Mouse (Mus musculus) midbrain, embryonic 10.5 days (tissue): ENCODE measurements around the gene Tpcn2. TPM values are rescaled to one million over a fixed set of nuclear protein-coding genes. Genes with fewer than 3 reads are reported as not detected.
A peak's percentile ranks its signal among the peaks of the same experiment; 100 is the strongest.

Experiments used
- DNase-seq: peaks from one replicate; pipeline ENCODE4 v3.0.0-alpha.2; 2017; ENCODE audit warnings: low spot score
- H3K27ac ChIP-seq: fragments of 300-500 bp; sonication (generic); replicated peaks from 2 replicates; pipeline ENCODE4 v1.5.1; 2016; ENCODE audit warnings: mild to moderate bottlenecking
- H3K27me3 ChIP-seq: fragments of 300-500 bp; sonication (generic); 2 replicates; pipeline ENCODE4 v1.6.1; 2016; ENCODE audit warnings: low read depth, mild to moderate bottlenecking; ENCODE audit not compliant: poor library complexity, severe bottlenecking
- H3K36me3 ChIP-seq: fragments of 300-500 bp; sonication (generic); 2 replicates; pipeline ENCODE4 v1.6.1; 2016; ENCODE audit warnings: mild to moderate bottlenecking, moderate library complexity
- H3K4me1 ChIP-seq: fragments of 300-500 bp; sonication (generic); 2 replicates; pipeline ENCODE4 v1.6.1; 2016
- H3K4me3 ChIP-seq: fragments of 300-500 bp; sonication (generic); 2 replicates; pipeline ENCODE4 v1.5.1; 2016; ENCODE audit warnings: mild to moderate bottlenecking, moderate library complexity
- H3K9me3 ChIP-seq: fragments of 300-500 bp; sonication (generic); replicated peaks from 2 replicates; pipeline ENCODE4 v1.6.1; 2016; ENCODE audit warnings: mild to moderate bottlenecking
- WGBS: fragments of 180-500 bp; shearing (Covaris S2); methylation state at CpG from one replicate; pipeline ENCODE4 v1.1.7; 2016; 5-methylcytosine and 5-hydroxymethylcytosine counted together
- polyA plus RNA-seq: library from polyadenylated mRNA; unstranded; fragments of >200 nt; fragmentation: Nextera tagmentation; extraction: Ambion mirVana; gene quantifications from 2 replicates; pipeline ENCODE4 v1.2.1, GENCODE M21; 2016

The Tpcn2 gene
- polyA plus RNA-seq, 1 experiment from 2014 or later = 5.4 TPM

- H3K9me3 ChIP-seq = no peaks in the 10 kb centered on the region
- WGBS = 74% methylated on average over 3 of the region's 3 CpGs
- DNase-seq = no peak
- no peak overlapping the region for H3K4me3 ChIP-seq
- peaks cover 18% of the 10 kb centered on the region; the same call in 1 of the 2 replicates for H3K36me3 ChIP-seq
- H3K27ac ChIP-seq = no peak overlapping the region
- H3K4me1 ChIP-seq = peaks cover 4% of the 10 kb centered on the region; the same call in 1 of the 2 replicates
- H3K27me3 ChIP-seq = no peaks in the 10 kb centered on the region
Observed at GRCm38 (mm10) chr7:145253986-145254630, 29.7 kb downstream of the Tpcn2 start.

DNA sequence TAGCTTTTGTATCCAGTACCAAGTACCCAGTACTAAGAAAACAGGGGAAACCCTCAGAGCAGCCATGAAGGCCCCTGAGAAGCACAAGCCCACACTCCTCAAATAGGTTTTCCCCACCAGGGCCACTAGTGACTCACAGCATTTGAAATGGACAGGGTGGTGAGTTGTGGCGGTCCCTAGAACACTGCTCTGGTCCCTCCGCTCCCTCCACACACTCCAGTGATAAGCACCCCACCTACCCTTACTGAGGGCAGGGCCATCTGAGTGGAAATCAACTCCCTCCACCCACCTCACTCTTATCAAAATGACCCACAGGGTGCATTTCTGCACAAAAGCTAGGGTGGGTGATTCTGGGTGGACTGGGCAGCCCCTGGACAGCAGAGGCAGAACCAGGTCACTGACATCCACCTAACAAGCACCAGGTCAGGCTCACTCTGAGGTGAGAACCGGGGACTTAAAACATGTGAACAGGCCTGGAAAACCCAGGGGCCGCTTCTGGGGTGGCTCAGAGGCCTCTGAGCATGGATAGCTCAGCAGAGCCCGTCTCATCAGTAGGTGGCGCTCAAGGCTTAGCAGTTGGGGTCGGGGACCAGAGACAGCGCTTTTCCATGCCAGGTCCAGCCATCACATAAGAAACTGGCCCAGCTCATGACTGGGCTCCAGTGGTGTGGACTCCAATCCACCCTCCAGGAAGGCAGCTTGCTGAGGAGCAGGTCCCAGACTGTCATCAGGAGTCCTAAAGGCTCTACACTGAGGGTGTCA is 30.9 kb downstream of the Tpcn2 start:
- H3K36me3 ChIP-seq = peaks cover 18% of the 10 kb centered on the region; the same call in 1 of the 2 replicates
- 30% methylated on average over 8 of the region's 8 CpGs for WGBS
- H3K4me3 ChIP-seq = no peak overlapping the region
- peaks cover 4% of the 10 kb centered on the region; the same call in 1 of the 2 replicates for H3K4me1 ChIP-seq
- H3K27me3 ChIP-seq = no peaks in the 10 kb centered on the region
- no peaks in the 10 kb centered on the region for H3K9me3 ChIP-seq
- peak; percentile 82 for DNase-seq
- H3K27ac ChIP-seq = peak overlapping the region; percentile 52

- H3K4me1 ChIP-seq = peaks cover 4% of the 10 kb centered on the region; the same call in 1 of the 2 replicates
- no peak overlapping the region for H3K4me3 ChIP-seq
- peaks cover 7% of the 10 kb centered on the region; the same call in 1 of the 2 replicates for H3K36me3 ChIP-seq
- no peaks in the 10 kb centered on the region for H3K27me3 ChIP-seq
- DNase-seq = no peak
- H3K27ac ChIP-seq = no peak overlapping the region
- WGBS = 81% methylated on average over 9 of the region's 9 CpGs
- H3K9me3 ChIP-seq = no peaks in the 10 kb centered on the region
Observed at GRCm38 (mm10) chr7:145250225-145250624, 33.6 kb downstream of the Tpcn2 start.

- H3K9me3 ChIP-seq = no peaks in the 10 kb centered on the region
- 83% methylated on average over 2 of the region's 2 CpGs for WGBS
- DNase-seq = no peak
- no peak overlapping the region for H3K4me3 ChIP-seq
- H3K27ac ChIP-seq = no peak overlapping the region
- peaks cover 4% of the 10 kb centered on the region; the same call in 1 of the 2 replicates for H3K4me1 ChIP-seq
- peaks cover 4% of the 10 kb centered on the region; the same call in 1 of the 2 replicates for H3K27me3 ChIP-seq
- H3K36me3 ChIP-seq = no peaks in the 10 kb centered on the region
Observed at GRCm38 (mm10) chr7:145248911-145249310, 34.9 kb downstream of the Tpcn2 start.

DNA sequence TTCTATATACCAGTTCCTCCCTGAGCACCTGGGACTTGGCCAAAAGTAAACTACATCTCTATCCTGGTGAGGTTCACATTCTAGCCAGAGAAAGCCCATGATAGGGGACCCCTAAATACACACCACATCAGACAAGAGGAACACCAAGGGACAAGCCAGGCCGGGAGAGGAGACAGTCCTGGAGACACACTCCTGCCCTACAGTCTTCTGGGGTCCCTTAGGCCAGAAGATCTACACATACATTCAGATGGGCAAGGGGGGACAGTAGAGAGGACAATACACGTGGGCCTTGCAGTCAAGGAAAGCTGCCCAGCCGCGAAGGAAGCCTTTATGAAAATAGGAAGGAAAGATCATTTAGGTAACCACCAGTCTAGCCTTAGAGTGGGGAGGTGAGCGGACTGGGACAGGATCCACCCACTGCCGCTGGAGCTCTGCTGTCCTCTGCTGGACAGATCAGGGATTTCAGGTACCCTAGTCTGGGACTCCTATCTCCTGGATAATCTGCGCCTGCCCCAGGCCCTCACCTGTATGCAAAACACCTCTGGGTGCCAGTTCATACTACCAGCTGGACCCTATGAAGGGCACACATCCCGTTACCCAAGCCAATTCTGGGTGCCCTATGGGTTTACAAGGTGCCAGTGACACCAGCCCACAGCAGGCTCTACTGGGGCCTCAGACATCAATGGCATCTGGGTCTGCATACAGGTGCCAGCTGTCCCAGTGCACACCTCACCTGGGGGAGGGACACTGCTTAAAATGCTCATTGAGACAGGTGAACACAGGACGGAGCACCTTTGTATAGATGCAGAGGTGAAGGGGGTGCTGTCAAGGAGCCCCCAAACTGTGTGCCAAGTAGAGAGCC is 40.7 kb downstream of the Tpcn2 start:
- H3K9me3 ChIP-seq = no peaks in the 10 kb centered on the region
- WGBS = 16% methylated on average over 9 of the region's 9 CpGs
- DNase-seq = peak; percentile 82
- H3K4me3 ChIP-seq = no peak overlapping the region
- H3K4me1 ChIP-seq = peaks cover 2% of the 10 kb centered on the region; the same call in 1 of the 2 replicates
- peak overlapping the region; percentile 59; the same call in 1 of the 2 replicates for H3K27ac ChIP-seq
- H3K36me3 ChIP-seq = no peaks in the 10 kb centered on the region
- peaks cover 16% of the 10 kb centered on the region; the same call in 1 of the 2 replicates for H3K27me3 ChIP-seq

DNA sequence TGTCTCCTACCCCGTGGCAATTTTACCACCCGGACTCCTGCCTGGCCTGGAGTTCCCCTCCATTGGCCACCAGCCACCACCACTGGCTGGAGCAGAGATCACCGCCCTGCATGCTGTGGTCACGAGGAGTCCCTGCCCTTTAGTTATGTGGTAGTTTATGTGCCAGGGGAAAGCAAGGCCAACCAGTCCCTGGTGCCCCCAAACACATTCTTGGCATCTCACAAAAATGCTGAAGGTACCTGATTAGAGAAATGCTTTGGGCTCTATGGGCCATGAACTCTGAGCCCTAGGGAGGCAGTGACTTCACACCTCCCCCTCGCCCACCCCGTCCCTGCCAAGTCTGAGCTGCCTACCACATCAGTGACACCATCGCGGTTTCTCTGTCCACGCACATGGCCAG is 41.8 kb downstream of the Tpcn2 start:
- DNase-seq = no peak
- Histone ChIP-seq H3K4me3 (no peak overlapping the region), H3K36me3 (no peaks in the 10 kb centered on the region), H3K27ac (no peak overlapping the region), H3K9me3 (no peaks in the 10 kb centered on the region), H3K27me3 (peaks cover 16% of the 10 kb centered on the region; the same call in 1 of the 2 replicates), H3K4me1 (peaks cover 2% of the 10 kb centered on the region; the same call in 1 of the 2 replicates)
- WGBS = 85% methylated on average over 9 of the region's 9 CpGs

DNA sequence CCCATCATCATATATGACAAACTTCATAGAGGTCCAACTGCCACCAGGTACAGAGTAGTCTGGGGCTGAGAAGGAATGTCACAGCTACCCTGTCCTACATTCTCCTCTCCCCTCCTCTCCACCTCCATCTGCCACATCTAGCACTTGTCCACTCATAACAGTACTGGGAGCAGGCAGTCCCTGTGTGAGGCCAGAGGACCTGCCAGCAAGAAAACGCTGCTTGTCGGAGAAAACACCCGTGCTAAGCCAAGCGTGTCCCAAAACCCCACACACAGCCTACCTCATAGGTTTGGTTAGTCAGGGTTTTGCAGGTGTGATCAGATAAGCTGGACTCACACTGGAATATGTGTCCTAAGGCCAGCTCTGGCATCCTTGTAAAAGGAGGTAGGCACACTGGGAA is 42.9 kb downstream of the Tpcn2 start:
- H3K27me3 ChIP-seq = peaks cover 16% of the 10 kb centered on the region; the same call in 1 of the 2 replicates
- WGBS = 90% methylated on average over 4 of the region's 4 CpGs
- H3K4me1 ChIP-seq = peaks cover 2% of the 10 kb centered on the region; the same call in 1 of the 2 replicates
- H3K36me3 ChIP-seq = no peaks in the 10 kb centered on the region
- 0 out of 2 replicates have a peak overlapping the region, but pooled peaks have one; percentile 9 for H3K27ac ChIP-seq
- H3K9me3 ChIP-seq = no peaks in the 10 kb centered on the region
- DNase-seq = no peak
- H3K4me3 ChIP-seq = no peak overlapping the region

DNA sequence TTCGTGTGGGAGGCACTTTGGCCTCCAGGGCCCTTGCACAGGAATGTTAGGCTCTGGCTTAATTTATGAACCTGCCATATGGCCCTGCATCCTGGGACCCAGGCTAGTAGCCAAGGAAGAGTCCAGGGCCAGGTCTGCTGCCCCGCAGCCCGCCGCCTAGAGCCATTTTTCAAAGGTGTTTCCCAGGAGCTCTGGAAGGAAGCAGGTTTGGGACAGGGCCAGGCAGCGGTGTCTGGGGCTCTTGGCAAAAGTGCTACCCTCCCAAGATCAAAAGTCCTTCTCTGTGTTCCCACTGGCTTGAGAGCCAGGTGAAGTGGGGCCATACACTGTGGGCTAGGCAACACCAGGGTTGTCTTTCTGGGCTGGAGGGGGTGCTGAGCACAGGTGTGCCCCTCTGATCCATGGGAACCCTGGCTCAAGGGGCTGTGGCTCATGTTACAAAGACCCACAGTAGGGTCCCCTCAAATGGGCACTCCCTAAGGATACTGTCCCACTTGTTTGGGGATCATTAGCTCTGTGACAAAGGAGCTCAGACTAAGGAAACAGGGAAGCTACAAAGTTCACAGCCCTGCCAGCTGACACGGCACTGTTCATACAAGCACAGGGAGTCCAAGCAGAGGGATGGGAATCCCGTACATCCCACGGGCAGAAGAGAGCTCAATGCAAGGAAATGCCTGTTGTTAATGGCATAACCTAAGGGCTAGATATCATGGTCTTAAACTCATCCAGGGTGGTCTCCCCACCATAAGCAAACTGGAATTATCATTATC is 43.9 kb downstream of the Tpcn2 start:
- H3K27ac ChIP-seq = peak overlapping the region; percentile 39
- H3K27me3 ChIP-seq = peaks cover 16% of the 10 kb centered on the region; the same call in 1 of the 2 replicates
- 81% methylated on average over 8 of the region's 8 CpGs for WGBS
- H3K9me3 ChIP-seq = no peaks in the 10 kb centered on the region
- peaks cover 2% of the 10 kb centered on the region; the same call in 1 of the 2 replicates for H3K4me1 ChIP-seq
- H3K36me3 ChIP-seq = no peaks in the 10 kb centered on the region
- H3K4me3 ChIP-seq = no peak overlapping the region
- no peak for DNase-seq

DNA sequence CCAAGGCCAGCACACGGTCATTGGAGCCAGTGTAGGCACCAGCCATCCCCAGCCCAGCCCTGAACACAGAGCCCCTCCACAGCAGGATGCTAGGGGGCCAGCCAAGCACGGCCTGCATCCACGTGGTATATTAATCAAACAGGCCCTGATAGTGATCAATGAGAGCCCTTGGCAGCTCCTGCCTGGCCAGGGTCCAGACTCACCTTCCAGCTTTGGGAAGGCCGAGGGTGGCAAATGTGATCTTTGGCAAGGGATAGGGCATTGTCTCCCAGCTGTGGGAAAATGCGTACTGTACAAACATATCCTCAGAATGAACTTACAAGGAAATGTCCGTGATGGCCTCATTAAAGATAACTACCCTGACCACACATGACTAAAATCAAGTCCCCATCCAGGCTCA is 44.7 kb downstream of the Tpcn2 start:
- no peak for DNase-seq
- H3K4me3 ChIP-seq = no peak overlapping the region
- H3K9me3 ChIP-seq = no peaks in the 10 kb centered on the region
- peak overlapping the region; percentile 39; the same call in 1 of the 2 replicates for H3K27ac ChIP-seq
- peaks cover 2% of the 10 kb centered on the region; the same call in 1 of the 2 replicates for H3K4me1 ChIP-seq
- WGBS = 83% methylated on average over 6 of the region's 6 CpGs
- no peaks in the 10 kb centered on the region for H3K36me3 ChIP-seq
- H3K27me3 ChIP-seq = peaks cover 13% of the 10 kb centered on the region; the same call in 1 of the 2 replicates

DNA sequence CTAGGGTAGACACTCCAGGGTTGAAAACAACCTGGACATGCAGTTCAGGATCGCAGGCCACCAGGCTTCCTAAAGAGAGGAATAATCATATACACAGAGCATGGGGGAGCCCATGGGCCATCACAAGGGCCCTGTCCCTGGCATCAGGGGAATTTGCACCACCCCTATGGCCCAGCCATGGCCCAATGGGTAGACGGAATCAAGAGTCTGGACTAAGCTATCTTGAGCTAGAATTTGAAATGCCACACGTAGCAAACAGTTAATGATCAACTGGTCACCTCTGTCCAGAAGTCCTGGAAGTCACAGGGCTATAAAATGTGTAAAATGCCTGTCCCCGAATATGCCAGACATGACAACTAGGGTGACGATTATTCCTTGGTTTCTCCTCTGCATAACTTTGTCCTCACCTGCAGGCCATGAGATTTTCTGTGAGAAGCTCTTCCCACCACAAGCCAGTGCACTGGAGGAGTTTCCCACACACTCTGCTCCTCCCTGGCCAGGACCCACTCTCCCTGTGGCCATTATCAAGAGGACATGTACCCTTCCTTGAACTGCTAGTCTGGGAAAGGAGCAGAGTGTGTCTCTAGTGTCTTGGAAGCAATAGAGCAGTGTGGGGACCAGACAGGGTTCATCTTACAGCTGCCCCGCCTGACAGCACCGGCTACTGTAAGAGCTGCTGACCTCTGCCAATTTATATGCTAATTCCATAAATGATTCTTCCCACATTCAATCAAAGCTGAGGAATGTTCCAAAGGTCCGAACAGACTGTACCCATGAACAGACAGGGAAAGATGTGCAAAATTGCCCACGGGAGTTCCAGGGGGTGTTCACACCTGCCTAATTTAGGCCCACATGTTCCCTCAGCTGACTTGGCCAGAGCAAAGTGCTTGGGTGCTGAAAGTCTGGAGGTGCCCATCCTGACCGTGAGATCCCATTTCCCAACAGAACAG is 48.7 kb downstream of the Tpcn2 start:
- H3K4me1 ChIP-seq = peaks cover 6% of the 10 kb centered on the region; the same call in 1 of the 2 replicates
- H3K36me3 ChIP-seq = no peaks in the 10 kb centered on the region
- DNase-seq = no peak
- H3K9me3 ChIP-seq = no peaks in the 10 kb centered on the region
- H3K27me3 ChIP-seq = no peaks in the 10 kb centered on the region
- no peak overlapping the region for H3K27ac ChIP-seq
- no peak overlapping the region for H3K4me3 ChIP-seq
- 88% methylated on average over 10 of the region's 10 CpGs for WGBS

DNA sequence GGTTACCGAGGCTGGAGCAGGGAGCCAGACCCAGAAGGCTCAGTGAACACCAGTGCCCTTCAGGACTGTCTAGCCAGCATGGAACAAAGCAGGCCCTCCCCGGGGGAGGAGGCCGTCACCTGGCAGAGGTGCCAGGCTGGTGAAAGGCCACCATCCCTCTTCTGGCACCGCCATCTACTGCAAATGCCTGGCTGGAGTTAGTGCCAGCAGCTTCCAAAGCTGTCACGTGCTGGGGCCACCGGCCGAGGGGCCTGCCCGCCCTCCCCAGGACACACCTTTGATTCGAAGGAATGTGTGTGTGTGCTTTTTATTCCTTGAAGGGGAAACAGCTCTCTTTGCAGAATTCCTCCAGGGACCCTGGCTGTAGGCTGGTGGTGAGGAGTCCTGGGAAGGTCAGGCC is 52.2 kb downstream of the Tpcn2 start:
- DNase-seq = no peak
- no peaks in the 10 kb centered on the region for H3K9me3 ChIP-seq
- 80% methylated on average over 9 of the region's 9 CpGs for WGBS
- H3K36me3 ChIP-seq = no peaks in the 10 kb centered on the region
- peaks cover 7% of the 10 kb centered on the region; the same call in 1 of the 2 replicates for H3K27me3 ChIP-seq
- H3K4me3 ChIP-seq = no peak overlapping the region
- H3K4me1 ChIP-seq = peaks cover 4% of the 10 kb centered on the region; the same call in 1 of the 2 replicates
- H3K27ac ChIP-seq = peak overlapping the region; percentile 57
